Mouse (Mus musculus): ENCODE results near the gene Chp1.

- no peak for TF ChIP-seq POLR2A (IDR thresholded peaks at IDR 0.05; ENCODE audit: borderline replicate concordance, insufficient read depth, low read length)
- no peak for TF ChIP-seq CTCF (IDR thresholded peaks at IDR 0.05; ENCODE audit: borderline replicate concordance, insufficient read depth, low read depth, low read length)
Measured at GRCm38 (mm10) chr2:119566182-119566855, 18.8 kb downstream of the Chp1 start.

All from cerebellum, adult 2 months (tissue).